Mouse (Mus musculus): ENCODE results near the gene Tnfrsf25.

Gene Tnfrsf25

DNA sequence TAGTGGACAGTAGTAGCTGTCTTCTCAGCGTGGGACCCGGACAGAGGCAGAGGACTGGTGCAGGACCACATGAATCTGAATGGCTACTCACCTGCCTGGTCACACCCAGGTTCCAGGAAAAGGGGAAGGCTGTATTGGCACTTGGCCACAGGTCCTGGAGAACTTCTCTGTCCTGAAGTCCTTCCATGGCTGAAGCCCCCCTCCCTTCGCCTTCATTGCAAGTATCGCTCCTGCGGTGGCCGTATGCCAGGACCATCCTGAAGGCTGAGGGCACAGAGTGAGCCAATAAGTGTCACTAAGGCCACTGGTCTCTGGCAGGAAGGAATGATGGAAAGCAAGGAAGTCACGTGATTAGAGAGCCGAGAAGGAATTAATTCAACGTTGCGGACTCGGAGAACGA, 21.5 kb upstream of the Tnfrsf25 start:
- DNase-seq: no peak

DNA sequence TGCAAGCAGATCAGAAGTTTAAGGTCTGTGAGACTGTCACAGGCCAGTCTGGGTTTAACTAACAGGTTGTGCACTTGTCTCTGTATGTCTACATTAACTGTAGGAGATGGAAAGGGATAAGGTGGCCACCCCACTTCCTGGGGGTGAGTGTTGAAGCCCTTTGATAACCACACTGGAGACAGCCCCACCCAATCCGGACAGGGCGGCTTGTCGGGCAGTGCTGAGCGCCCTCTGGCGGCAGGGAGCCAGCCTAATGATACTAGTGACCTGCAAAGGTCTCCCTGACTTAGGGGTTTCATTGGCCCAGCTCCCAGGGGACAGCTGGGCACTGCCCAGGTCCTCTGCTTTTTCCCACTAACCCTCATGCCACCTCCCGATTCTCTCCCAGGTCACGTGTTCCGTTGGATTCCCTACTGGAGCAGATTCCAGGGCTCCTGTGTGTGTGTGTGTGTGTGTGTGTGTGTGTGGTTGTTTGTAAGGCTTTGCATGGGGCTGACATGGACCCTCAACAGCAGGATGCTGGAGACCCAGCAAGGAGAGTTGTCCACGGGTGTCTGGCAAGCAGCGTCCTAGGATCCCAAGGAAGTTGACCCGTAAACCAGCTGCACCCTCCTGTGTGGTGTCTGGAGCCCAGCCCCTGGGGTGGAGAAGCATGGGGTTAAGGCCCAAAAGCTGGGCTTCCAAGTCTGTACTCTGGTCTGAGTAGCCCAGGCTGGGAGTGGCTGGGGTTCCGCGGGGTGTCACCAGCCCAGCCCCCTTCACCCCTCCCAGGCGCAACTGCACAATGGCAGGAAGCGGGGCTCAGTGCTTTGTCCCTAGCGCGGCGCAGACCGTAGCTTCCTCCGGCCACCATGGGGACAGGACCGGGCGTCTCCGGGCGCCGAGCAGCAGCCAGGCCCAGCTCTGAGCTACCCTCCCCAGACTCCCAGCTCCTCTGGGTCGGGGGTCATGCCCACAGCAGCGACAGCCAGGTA, 19.5 kb upstream of the Tnfrsf25 start:
- DNase-seq: peak; percentile 63 to 74

DNA sequence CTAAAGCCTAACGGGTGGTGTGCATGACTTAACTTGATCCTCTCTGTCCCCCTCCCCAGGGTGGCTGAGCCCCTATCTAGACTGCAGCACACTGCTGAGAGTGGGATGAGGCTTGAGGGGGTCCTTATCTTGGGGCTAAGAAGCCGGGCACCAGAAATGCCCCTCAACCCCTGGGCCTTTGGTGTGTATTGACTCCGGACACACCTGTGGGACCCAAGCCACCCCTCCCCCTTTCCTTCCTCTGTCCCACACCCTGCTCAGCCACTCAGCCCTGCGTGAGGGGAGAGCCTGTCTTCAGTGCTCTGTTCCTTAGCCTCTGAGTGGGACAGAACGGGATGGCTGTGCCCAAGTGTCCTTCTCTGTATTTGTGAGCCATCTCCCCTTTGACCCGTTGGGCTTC, 18.8 kb upstream of the Tnfrsf25 start:
- no peak for DNase-seq

DNA sequence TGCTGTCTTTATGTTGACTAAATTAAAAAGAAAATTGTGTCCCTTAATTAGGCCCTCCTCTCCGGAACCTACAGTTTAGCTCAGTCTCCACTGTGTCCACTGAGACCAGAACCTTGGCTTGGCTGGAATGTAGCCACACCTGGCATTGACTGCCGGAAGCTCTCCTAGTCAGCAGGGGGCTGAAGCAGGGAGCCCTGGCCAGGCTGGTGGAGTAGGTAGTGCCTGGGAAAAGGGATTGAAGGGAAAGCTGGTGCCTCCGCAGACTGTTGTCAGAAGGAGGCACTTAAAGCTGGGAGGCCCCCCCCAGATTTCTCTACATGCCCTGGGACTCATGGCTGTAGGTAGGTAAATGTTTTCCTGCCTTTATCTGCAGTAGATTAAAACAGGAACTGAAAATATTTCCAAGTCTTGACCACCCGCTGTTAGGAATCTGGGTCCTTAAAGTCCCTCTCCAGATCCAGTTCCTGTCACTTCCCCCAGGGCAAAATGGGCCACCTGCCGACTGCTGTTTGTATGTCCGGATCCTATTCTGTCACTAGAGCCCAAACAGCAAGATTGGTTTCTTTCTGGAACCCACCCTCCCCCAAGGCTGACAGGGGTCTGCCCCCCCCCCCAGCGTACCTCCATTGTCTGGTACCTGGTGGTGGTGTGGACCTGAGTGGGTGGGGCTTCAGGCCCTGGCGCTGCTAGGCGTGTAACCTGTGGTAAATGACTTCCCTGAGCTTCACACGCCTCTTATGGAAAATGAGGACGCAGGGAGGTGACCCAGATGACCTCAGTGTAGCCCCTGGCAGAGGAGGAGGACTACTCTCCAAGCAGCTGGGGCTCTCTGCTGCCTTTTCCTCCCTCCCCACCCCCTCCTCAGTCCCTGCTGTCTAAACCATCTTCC, 17.6 kb upstream of the Tnfrsf25 start:
- DNase-seq: no peak

DNA sequence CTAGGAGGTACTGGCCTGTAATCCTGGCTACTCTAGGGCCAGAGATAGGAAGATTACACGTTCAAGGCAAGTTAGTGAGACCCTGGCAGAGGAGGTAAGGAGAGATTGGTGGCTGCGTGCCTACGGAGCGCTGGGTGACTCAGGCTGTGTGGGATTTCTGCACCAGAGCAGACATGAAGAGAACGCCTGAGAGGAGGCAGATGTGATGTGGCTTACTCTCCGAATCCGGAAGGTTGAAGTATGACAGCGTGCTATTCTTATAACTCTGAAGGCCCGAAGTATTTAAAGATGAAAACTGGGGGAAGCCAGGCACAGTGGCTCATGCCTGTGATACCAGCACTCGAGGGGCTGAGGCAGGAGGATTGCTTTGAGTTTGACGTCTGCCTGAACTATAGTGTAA, 15.2 kb upstream of the Tnfrsf25 start:
- no peak for DNase-seq

DNA sequence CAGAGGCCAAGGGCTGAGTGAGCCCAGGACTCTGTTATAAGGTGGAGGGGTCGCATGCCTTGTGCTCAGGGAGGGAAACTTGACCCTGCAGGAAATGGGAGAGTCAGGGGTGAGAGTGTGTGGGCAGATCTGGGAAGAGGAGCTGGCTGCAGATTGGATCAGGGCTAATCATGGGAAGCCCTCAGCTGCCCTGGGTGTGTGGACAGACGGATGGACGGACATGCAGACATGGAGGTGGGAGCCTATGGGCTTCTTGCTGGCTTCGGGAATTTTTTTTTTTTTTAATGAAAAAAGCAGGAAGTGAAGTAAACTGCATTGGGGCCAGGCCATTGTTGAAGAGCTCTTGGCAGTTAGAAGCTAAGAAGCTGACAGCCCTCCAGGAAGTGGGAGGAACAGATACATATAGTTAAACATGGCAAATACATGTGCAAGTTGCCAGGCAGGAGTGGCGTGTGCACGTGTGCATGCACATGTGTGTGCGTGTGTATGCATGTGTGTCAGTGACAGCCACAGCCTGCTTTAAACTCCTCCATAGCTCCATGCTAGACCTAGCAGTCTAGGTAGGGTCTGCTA, 14.6 kb upstream of the Tnfrsf25 start:
- no peak for DNase-seq

DNA sequence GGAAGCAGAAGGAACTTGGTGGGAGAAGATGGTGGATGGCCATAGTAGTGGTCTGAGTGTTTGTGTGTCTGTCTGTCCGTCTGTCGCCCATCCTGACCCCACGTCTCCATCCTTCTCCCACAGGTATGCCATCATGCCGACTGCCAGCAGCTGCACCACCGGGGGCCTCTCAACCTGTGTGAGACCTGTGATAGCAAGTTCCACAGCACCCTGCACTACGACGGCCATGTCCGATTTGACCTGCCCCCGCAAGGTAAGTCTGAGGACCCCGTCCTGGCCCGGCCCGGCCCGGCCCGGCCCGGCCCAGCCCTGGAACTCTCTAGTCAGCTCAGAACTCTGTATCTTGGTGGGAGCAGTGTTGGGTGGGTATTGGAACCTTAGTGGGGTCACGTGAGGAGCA, 13.8 kb upstream of the Tnfrsf25 start:
- DNase-seq: no peak

DNA sequence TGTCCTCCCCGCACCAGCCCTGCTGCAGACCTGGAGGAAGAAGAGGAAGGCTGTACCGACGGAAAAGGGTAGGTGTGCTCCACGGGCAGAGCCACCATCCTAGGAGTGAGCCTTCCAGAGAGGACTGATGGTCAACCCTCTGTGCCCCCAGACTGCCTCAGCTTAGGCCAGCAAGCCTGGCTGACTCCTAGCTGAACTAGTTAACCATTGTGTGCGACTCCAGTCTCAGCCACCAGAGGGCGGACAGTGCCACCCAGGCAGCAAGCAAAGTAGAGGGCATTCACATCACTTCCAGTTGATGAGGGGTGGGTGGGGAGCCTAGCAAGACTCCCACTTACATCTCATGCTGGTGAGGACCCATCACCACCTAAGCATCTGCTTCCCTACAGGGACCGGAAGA, 12.7 kb upstream of the Tnfrsf25 start:
- DNase-seq: peak; percentile 66 to 73

DNA sequence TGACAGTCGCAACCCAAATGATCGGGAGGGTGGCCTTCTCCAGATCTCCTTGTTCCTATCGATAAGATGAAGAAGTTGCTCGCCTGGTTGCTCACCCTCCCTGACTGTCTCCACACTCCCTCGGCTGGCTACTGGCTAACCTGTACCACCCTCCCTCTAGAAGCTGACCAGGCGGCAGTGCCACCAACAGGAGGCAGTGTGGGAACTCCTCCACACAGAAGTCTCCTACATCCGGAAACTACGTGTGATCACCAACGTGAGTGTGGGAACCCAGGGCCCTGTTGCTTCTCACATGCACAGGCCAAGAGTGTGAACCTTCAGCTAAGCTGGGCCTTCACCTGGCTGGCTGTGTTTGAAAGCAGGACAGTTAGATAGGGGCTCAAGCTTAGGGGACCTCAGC, 9.0 kb upstream of the Tnfrsf25 start:
- DNase-seq: no peak

DNA sequence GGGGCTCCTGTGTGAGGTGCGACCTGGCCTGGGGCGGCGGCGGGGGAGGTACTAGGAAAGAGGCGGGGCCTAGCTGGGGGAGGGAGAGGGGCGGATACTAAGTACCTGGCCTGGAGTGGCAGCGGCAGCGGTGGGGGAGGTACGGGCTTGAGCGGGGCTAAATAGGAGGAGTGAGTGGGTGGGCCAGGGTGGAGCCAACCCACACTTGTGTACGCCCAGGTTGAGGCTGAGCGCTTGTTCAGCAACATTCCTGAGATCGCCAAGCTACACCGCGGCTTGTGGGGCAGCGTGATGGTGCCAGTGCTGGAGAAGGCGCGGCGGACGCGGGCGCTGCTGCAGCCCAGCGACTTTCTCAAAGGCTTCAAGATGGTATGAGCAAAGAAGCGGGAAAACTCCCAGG, 8.2 kb upstream of the Tnfrsf25 start:
- peak in 1 of 2 experiments; percentile 22 for DNase-seq

DNA sequence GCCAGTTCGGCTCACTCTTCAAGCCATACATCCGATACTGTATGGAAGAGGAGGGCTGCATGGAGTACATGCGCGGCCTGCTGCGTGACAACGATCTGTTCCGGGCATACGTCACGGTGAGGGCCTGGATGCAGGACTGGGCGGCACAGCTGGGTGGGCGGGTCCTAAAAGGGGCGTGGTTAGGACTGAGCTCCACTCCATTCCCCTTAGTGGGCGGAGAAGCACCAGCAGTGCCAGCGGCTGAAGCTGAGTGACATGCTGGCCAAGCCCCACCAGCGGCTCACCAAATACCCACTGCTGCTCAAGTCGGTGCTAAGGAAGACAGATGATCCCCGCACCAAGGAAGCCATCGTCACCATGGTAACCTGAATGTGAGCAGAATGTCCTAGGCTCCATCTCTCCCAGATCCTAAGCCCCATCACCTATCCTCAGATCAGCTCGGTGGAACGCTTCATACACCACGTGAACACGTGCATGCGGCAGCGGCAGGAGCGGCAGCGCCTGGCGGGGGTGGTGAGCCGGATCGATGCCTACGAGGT, 7.7 kb upstream of the Tnfrsf25 start:
- peak; percentile 28 to 32 for DNase-seq

DNA sequence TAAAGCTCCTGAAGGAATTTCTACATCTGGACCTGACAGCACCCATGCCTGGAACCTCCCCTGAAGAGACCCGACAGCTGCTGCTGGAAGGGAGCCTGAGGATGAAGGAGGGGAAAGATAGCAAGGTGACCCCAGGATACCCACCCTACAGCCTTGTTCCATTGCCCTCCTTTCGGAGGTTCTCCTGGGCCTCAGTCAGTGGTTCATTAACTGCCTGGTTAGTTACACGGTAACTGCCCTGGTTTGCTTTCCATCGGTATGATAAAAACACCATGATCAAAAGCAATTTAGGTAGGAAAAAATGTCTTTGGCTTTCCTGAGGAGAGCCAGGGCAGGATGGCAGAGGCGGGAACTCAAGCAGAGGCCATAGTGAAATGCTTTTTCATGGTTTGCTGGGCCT, 7.1 kb upstream of the Tnfrsf25 start:
- no peak for DNase-seq

DNA sequence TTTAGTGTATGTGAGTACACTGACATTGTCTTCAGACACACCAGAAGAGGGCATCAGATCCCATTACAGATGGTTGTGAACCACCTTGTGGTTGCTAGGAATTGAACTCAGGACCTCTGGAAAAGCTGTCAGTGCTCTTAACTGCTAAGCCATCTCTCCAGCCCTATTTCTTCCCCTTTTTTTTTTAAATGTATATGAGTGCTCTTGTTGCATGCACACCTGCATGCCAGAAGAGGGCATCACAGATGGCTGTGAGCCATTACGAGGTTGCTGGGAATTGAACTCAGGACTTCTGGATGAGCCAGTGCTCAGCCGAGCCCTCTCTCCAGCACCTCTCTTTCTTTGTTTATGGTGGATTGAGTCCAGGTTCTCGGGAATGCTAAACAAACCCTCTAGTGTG, 6.2 kb upstream of the Tnfrsf25 start:
- no peak for DNase-seq

DNA sequence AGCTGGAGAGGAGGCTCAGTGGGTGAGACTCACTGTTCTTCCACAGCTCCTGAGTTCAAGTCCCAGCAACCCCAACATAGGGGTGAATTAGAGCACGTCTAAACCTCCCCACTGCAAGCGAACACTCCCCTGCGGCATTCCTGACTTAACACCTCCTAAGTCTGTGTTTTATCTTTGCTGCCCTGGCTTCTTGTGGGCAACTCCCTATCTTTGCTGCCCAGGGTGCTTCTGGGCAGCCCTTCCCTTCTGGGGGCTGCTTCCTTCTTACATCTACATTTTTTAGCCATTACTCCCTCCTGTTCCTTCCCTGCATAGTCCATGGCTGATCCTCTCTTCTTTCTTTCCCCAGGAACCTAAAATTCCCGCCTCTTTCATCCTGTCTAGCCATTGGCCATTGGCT, 5.0 kb upstream of the Tnfrsf25 start:
- DNase-seq: no peak

DNA sequence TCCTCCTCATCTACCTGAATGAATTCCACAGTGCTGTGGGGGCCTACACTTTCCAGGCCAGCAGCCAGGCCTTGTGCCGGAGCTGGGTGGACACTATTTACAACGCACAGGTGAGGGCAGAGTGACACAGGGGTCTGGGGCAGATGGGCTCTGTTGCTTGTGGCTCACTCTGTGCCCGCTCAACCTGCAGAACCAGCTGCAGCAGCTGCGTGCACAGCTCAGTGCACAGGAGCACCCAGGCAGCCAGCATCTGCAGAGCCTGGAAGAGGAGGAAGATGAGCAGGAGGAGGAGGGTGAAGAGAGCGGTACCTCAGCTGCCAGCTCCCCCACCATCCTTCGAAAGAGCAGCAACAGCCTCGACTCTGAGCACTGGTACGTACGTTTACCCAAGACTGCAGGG, 3.4 kb upstream of the Tnfrsf25 start:
- DNase-seq: no peak

DNA sequence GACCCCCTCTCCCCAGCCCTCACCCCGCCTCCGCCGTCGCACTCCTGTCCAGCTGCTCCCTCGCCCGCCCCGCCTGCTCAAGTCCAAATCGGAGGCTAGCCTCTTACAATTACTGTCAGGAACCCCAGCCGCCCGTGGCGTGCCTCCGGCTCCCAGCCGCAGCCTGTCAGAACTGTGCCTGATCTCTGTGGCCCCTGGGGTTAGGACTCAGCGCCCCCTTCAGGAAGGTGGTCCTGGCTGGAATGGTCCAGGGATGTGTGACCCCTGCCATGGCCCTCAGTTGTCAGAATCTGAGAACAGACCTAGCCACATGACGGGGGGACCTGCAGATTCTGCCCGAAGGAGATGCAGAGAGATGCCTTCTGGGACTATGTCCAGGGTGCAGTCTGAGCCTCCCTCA, 1.7 kb upstream of the Tnfrsf25 start:
- DNase-seq: no peak

DNA sequence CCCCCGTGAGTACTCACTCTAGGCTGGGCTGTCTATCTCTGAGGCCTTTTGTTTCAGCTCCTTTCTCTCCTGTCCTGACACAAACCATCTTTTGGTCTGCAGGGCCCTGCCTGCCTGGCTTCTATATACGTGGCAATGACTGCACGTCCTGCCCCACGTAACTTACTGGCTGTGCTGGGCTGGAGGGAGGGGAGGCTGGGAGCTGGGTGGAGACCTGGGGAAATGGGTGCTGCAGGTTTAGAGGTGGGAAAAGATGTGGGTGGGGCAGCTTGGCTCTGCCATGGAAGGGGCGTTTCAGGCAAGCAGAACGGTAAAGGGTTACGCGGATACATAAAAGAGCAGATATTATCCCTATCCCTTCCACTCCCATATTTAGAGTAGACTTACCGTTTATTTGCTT, 1.8 kb downstream of the Tnfrsf25 start:
- no peak for DNase-seq

DNA sequence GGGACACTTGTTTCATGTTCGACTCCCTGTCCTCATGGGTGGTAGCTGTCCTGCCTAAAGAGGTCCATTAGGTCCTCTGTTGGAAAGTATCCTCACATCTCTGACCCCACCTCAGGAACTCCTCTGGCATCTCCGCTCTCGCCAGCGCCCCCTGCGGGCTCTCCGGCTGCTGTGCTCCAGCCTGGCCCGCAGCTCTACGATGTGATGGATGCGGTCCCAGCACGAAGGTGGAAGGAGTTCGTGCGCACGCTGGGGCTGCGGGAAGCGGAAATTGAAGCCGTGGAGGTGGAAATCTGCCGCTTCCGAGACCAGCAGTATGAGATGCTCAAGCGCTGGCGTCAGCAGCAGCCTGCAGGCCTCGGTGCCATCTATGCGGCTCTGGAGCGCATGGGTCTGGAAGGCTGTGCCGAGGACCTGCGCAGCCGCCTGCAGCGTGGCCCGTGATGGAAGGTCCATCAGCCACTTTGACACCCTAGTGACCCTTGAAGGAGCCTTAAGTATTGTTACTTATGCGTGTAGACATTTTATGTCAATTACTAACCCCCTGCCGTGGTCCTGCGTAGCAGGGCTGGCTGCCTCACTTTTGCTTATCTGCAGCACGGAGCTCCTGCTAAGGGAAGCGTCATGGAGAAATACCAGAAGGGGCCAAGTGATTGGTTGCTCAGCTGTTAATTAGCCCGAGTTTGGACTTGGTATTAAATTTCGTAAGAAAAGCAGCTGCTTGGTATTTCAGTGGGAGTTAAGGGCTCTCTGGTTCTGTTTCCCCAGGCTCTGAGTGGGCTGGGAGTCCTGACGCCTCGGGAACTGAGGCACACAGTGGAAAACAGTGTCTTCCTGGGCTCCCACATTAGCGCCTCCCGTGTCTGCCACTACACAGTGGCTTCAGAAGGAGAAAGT, 3.9 kb downstream of the Tnfrsf25 start:
- DNase-seq: peak in 1 of 2 experiments; percentile 33

DNA sequence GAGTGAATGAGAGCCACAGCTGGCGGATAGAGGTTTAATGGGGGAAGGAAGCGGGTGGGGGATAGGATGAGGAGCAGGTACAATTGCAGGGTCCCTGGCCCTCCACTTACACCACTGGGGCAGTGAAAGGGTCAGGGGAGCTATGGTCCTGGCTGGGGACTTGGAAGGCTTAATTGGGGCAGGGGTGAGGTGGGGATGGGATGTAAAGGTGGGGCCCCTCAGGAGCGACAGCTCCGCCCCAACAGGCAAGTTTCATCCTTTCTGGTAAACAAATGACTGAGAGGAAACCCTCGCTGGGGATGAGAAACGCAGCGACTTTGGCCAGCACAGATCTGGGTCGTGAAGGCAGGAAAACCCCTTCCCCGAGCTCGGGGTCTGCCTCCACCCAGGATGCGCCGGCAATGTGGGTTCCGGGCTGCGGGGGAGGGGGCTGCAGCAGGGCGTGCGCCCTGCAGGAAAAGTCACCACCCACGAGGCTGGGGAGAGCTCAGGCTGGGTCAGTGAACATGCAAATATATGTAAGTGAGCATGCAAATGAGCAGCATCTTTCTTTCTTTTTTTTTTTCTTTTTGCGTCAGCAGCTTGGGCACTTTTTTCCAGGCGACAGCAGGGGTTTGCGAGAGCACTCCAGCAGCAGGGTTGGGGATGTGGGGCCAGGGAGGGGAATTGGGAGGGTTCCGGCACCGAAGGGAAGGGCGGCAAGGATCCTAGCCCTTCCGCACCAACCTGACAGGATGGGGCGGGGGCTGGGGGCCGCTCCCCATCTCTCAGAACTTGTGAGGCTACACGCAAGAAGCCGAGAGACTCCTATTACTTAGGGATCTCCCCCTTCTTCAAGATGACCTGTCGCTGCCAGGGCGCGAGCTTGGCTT, 4.8 kb downstream of the Tnfrsf25 start:
- no peak for DNase-seq

DNA sequence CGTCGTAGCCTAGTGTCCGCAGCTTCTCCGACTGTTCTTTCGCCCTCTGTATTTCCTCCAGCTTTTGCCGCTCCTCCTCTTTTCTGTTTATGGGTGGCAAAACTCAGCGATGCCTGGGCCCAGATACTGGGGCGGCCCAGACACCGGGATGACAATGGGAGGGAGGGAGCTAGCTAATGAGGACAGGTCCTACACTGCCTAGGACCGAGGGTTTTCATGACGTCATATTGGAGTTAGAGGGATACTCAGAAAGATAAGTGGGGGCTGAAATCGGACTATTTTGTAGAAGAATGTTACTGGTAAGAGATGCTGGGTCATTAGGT, 5.4 kb downstream of the Tnfrsf25 start:
- no peak for DNase-seq

DNA sequence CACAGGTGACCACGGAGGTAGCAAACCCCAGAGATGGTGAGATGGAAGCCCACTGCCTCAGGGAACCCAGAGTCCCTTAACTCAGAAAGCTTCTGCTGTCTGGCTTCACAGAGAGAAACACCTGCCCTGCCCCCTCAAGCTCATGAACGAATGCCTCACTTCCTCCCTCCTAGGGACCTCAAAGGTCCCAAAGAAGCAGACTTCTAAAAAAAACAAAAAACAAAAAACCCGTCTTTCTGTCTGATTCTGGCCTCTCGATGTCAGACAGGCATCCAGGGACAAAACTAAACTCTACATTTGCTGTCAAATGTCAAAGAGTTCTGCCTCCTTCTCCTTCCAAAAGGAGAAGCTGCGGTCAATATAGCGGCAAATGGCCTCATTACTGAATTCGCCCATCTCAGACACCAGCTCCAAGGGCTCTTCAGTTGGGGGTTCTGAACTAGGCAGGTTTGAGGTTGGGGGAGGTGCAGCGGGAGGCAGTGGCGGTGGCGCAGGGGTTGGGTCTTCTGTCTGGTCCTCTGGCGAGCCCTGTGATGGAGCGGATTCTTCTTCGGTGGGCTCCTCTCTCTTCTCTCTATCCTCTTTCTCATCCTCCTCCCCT, 8.7 kb downstream of the Tnfrsf25 start:
- DNase-seq: no peak
